Comparison of ENCODE assay signal across 21 mouse cellular contexts in the genomic region with DNA sequence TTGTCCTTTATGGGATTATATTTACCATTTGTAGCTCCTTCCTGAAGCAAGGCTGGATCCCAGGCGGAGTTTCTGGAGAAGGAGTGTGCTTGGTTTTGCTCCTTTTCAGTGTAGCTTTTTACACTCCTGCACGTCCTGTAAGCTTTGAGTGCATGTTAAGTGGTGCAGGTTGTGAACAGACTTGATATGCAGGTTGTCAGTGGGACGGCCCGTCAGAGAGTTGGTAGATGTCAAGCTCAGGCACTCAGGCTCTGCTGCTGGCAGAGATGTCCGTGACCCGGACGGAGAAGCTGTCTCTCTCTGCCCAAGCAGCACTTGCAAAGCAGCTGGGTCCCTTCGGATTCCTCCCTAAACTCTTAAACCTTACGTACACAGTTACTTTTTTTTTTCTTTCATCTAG. TPM values are rescaled to one million over a fixed set of nuclear protein-coding genes. Genes with fewer than 3 reads are reported as not detected.
DNase-seq lines count a peak whose midpoint lies in the region; ATAC-seq and TF ChIP-seq lines count a peak whose summit lies in the region.
"Had no signal": no experiment of that assay in that cellular context is flagged by ENCODE, and none has a peak within 500 bp of the region (broad histone marks: within the 10 kb centered on the region; RNA-seq: fewer than 3 reads in every experiment).

No protein-coding gene starts in this region.

- H3K9me3 ChIP-seq in heart, embryonic 12.5 days (replicated peaks), result no peaks in the 10 kb centered on the region
- no peaks in the 10 kb centered on the region for H3K9me3 ChIP-seq in heart, embryonic 16.5 days (replicated peaks; ENCODE audit: control insufficient read depth, low read length)
- H3K9me3 ChIP-seq in lung, postnatal 0 days (ENCODE audit: low read length), result no peaks in the 10 kb centered on the region
- H3K9me3 ChIP-seq: embryonic facial prominence, embryonic 13.5 days; forebrain, embryonic 12.5 days; hindbrain, embryonic 10.5 days; intestine, embryonic 15.5 days had no signal

- H3K4me1 ChIP-seq in heart, embryonic 12.5 days (replicated peaks), result peaks cover 42% of the 10 kb centered on the region
- H3K4me1 ChIP-seq in heart, embryonic 16.5 days (ENCODE audit: control insufficient read depth, insufficient read depth, low read length), result peaks cover 35% of the 10 kb centered on the region
- H3K4me1 ChIP-seq in lung, postnatal 0 days (ENCODE audit: insufficient read depth, low read depth, low read length), result no peaks in the 10 kb centered on the region
- H3K4me1 ChIP-seq in lung, adult 2 months (ENCODE audit: control insufficient read depth, insufficient read depth, low read length), result peaks cover 4% of the 10 kb centered on the region
- H3K4me1 ChIP-seq: intestine, embryonic 15.5 days had no signal

- intact Hi-C loops in heart, postnatal 14 days (cut with DNase I), result no loop called here

- WGBS in heart, embryonic 12.5 days, result 53% methylated on average over 9 of the region's 9 CpGs
- 52% methylated on average over 9 of the region's 9 CpGs for whole genome bisulfite sequencing in heart, embryonic 16.5 days
- WGBS in lung, postnatal 0 days, result 53% methylated on average over 9 of the region's 9 CpGs
- 67% methylated on average over 9 of the region's 9 CpGs for WGBS in lung, adult 2 months

- no peaks in the 10 kb centered on the region for H3K27me3 ChIP-seq in heart, embryonic 12.5 days (replicated peaks)
- no peaks in the 10 kb centered on the region for H3K27me3 ChIP-seq in heart, embryonic 16.5 days (ENCODE audit: control insufficient read depth, insufficient read depth, low read length)
- no peaks in the 10 kb centered on the region for H3K27me3 ChIP-seq in lung, postnatal 0 days (replicated peaks; ENCODE audit: insufficient read depth, low read length)
- H3K27me3 ChIP-seq: CH12.LX; embryonic facial prominence, embryonic 13.5 days; forebrain, embryonic 12.5 days; intestine, embryonic 15.5 days; Patski had no signal

- H3K36me3 ChIP-seq in heart, embryonic 12.5 days, result peaks cover 30% of the 10 kb centered on the region
- peaks cover 11% of the 10 kb centered on the region; the same call in 1 of the 2 replicates for H3K36me3 ChIP-seq in heart, embryonic 16.5 days (ENCODE audit: control insufficient read depth, insufficient read depth)
- H3K36me3 ChIP-seq in lung, postnatal 0 days (ENCODE audit: insufficient read depth, low read length), result peaks cover 8% of the 10 kb centered on the region; the same call in 1 of the 2 replicates

- no peak for TF ChIP-seq EP300 in lung, postnatal 0 days (IDR thresholded peaks at IDR 0.05)

- no peak for TF ChIP-seq POLR2A in lung, adult 2 months (IDR thresholded peaks at IDR 0.05; ENCODE audit: borderline replicate concordance, extremely low read depth, low read depth, low read length)

- H3K4me2 ChIP-seq in heart, embryonic 12.5 days, result peak overlapping the region; percentile 33
- peak overlapping the region; percentile 39 for H3K4me2 ChIP-seq in heart, embryonic 16.5 days (ENCODE audit: low read depth, low read length)
- no peak overlapping the region for H3K4me2 ChIP-seq in lung, postnatal 0 days (replicated peaks; ENCODE audit: low read depth, low read length)
- H3K4me2 ChIP-seq: embryonic facial prominence, embryonic 13.5 days; forebrain, embryonic 12.5 days; hindbrain, embryonic 14.5 days; intestine, embryonic 15.5 days had no signal

- no peak overlapping the region for H3K9ac ChIP-seq in heart, embryonic 12.5 days
- no peak overlapping the region for H3K9ac ChIP-seq in heart, embryonic 16.5 days (ENCODE audit: low read length)
- no peak overlapping the region for H3K9ac ChIP-seq in lung, postnatal 0 days (replicated peaks; ENCODE audit: low read depth)
- H3K9ac ChIP-seq: embryonic facial prominence, embryonic 13.5 days; forebrain, embryonic 12.5 days; hindbrain, embryonic 14.5 days; intestine, embryonic 15.5 days had no signal

- ATAC-seq in heart, embryonic 12.5 days (ENCODE audit: insufficient number of reproducible peaks, low FRiP score), result no peak
- ATAC-seq in heart, embryonic 16.5 days (replicated peaks; ENCODE audit: extremely low read depth, insufficient read depth, low FRiP score), result no peak
- ATAC-seq in lung, postnatal 0 days, result no peak
- ATAC-seq: activated CD4-positive, CD25-positive, alpha-beta regulatory T cell, adult 4 months; forebrain, embryonic 16.5 days; intestine, embryonic 15.5 days; Patski had no signal

- H3K4me3 ChIP-seq in heart, embryonic 12.5 days, result no peak overlapping the region
- H3K4me3 ChIP-seq in heart, embryonic 16.5 days (ENCODE audit: low read length), result no peak overlapping the region
- H3K4me3 ChIP-seq in lung, postnatal 0 days (ENCODE audit: low read depth, low read length), result no peak overlapping the region
- H3K4me3 ChIP-seq in lung, adult 2 months (replicated peaks; ENCODE audit: extremely low read depth, low read depth, low read length), result no peak overlapping the region
- H3K4me3 ChIP-seq: embryonic facial prominence, embryonic 13.5 days; forebrain, embryonic 12.5 days; hindbrain, embryonic 10.5 days; intestine, embryonic 15.5 days had no signal

- DNase-seq in heart, postnatal 4 days, result no peak
- no peak for DNase-seq in heart, postnatal 14 days
- peak; percentile 38 for DNase-seq in lung, postnatal 0 days (ENCODE audit: low spot score)
- DNase-seq in lung, adult 2 months, result no peak
- no peak for DNase-seq in layer of hippocampus, adult 9-11 months
- DNase-seq: adrenal gland, postnatal 14 days; cerebellum, adult 18-20 months; cerebellum, adult 9-11 months; cerebellum, postnatal 36 days; gastrocnemius, postnatal 10 days had no signal

- H3K27ac ChIP-seq in heart, embryonic 12.5 days (ENCODE audit: poor library complexity, severe bottlenecking), result no peak overlapping the region
- peak overlapping the region; percentile 31; the same call in 1 of the 2 replicates for H3K27ac ChIP-seq in heart, embryonic 16.5 days (ENCODE audit: low read length)
- H3K27ac ChIP-seq in lung, postnatal 0 days (ENCODE audit: low read length), result no peak overlapping the region
- H3K27ac ChIP-seq: embryonic facial prominence, embryonic 13.5 days; forebrain, embryonic 12.5 days; hindbrain, embryonic 10.5 days; hindbrain, embryonic 14.5 days; intestine, embryonic 15.5 days had no signal

- no peak for TF ChIP-seq CTCF in lung, postnatal 0 days (IDR thresholded peaks at IDR 0.05)
- TF ChIP-seq CTCF in lung, adult 2 months (IDR thresholded peaks at IDR 0.05; ENCODE audit: insufficient read depth, low read length), result no peak

RNA-seq across cellular contexts. Expression of a gene that starts 22.1 kb away (rescaled TPM):
- polyA plus RNA-seq in heart, embryonic 12.5 days (2016; fragmentation: Nextera tagmentation; extraction: Ambion mirVana), result 12.3 and 12.5 TPM in 2 replicates
- total RNA-seq in heart, postnatal 4 days (2021), result 10 to 100 TPM; 26.8 to 29.2 TPM
- polyA plus RNA-seq in heart, embryonic 16.5 days (2015; fragmentation: Nextera tagmentation; extraction: Ambion mirVana), result 6.6 and 8.0 TPM in 2 replicates
- total RNA-seq in heart, postnatal 14 days (2021), result 10 to 100 TPM; 18.3 to 18.6 TPM
- polyA plus RNA-seq in lung, postnatal 0 days (2015; fragmentation: Nextera tagmentation; extraction: Ambion mirVana), result 13.8 and 16.2 TPM in 2 replicates
- polyA plus RNA-seq in lung, adult 2 months (2012; rRNA removed), result 28.7 and 42.2 TPM in 2 replicates
